Mouse (Mus musculus) hindbrain, embryonic 10.5 days (tissue): ENCODE results near the gene Utrn. TPM values are rescaled to one million over a fixed set of nuclear protein-coding genes. Genes with fewer than 3 reads are reported as not detected.

Experiments
- DNase-seq: peaks from one replicate; pipeline ENCODE4 v3.0.0-alpha.2; 2017; ENCODE audit warnings: low spot score
- H3K27ac ChIP-seq: fragments of 300-500 bp; sonication (generic); 2 replicates; pipeline ENCODE4 v1.5.1; 2016; ENCODE audit warnings: mild to moderate bottlenecking, moderate library complexity
- H3K27me3 ChIP-seq: fragments of 300-500 bp; sonication (generic); 2 replicates; pipeline ENCODE4 v1.6.1; 2016; ENCODE audit warnings: mild to moderate bottlenecking; ENCODE audit not compliant: poor library complexity, insufficient read depth, severe bottlenecking
- H3K36me3 ChIP-seq: fragments of 300-500 bp; sonication (generic); 2 replicates; pipeline ENCODE4 v1.6.1; 2016; ENCODE audit warnings: mild to moderate bottlenecking, moderate library complexity
- H3K4me1 ChIP-seq: fragments of 300-500 bp; sonication (generic); replicated peaks from 2 replicates; pipeline ENCODE4 v1.6.1; 2016; ENCODE audit warnings: mild to moderate bottlenecking
- H3K4me3 ChIP-seq: fragments of 300-500 bp; sonication (generic); 2 replicates; pipeline ENCODE4 v1.5.1; 2016; ENCODE audit warnings: mild to moderate bottlenecking, moderate library complexity
- H3K9me3 ChIP-seq: fragments of 300-500 bp; sonication (generic); 2 replicates; pipeline ENCODE4 v1.6.1; 2016; ENCODE audit warnings: mild to moderate bottlenecking, moderate library complexity
- WGBS: fragments of 180-500 bp; shearing (Covaris S2); methylation state at CpG from one replicate; pipeline ENCODE4 v1.1.7; 2016; 5-methylcytosine and 5-hydroxymethylcytosine counted together
- polyA plus RNA-seq: library from polyadenylated mRNA; unstranded; fragments of >200 nt; fragmentation: Nextera tagmentation; extraction: Ambion mirVana; gene quantifications from 2 replicates; pipeline ENCODE4 v1.2.1, GENCODE M21; 2016

Utrn gene
- polyA plus RNA-seq, 1 experiment from 2014 or later: 38.7 TPM

- H3K27ac ChIP-seq: no peak overlapping the region
- H3K4me3 ChIP-seq: no peak overlapping the region
- no peaks in the 10 kb centered on the region for H3K27me3 ChIP-seq
- DNase-seq: no peak
- no peaks in the 10 kb centered on the region for H3K9me3 ChIP-seq
- WGBS: 79% methylated on average over 3 of the region's 3 CpGs
- peaks cover 17% of the 10 kb centered on the region for H3K4me1 ChIP-seq
- H3K36me3 ChIP-seq: no peaks in the 10 kb centered on the region
Observed at GRCm38 (mm10) chr10:12488518-12488917, 380.6 kb downstream of the Utrn start.

GRCm38 (mm10) chr10:12488117-12488516, 381.0 kb downstream of the Utrn start:
- Histone ChIP-seq H3K36me3 (no peaks in the 10 kb centered on the region), H3K27ac (no peak overlapping the region), H3K9me3 (no peaks in the 10 kb centered on the region), H3K4me3 (no peak overlapping the region), H3K27me3 (no peaks in the 10 kb centered on the region), H3K4me1 (peaks cover 17% of the 10 kb centered on the region)
- no peak for DNase-seq
- WGBS: 89% methylated on average over 5 of the region's 5 CpGs

DNA sequence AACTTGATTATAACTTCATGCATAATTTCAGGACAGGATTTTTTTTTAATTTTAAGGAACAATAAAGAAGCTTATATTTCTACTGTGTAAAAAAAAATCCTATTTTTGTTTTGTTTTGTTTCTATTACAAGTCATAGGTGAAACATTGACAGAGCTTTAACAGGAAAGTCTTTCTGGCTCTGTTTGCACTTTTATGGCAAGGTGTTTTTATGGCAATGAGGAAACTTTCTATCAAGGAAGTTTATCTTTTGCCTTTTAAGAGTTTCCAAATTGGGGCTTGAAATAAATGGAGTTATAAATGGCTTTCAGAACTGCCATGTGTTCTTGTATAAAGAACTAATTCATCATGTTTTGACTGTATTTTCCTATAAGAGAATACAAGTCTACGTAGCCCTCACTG, 385.7 kb downstream of the Utrn start:
- no peaks in the 10 kb centered on the region for H3K27me3 ChIP-seq
- H3K4me3 ChIP-seq: no peak overlapping the region
- no peak for DNase-seq
- H3K27ac ChIP-seq: no peak overlapping the region
- no peaks in the 10 kb centered on the region for H3K4me1 ChIP-seq
- H3K9me3 ChIP-seq: no peaks in the 10 kb centered on the region
- H3K36me3 ChIP-seq: no peaks in the 10 kb centered on the region
- 84% methylated on average over 1 of the region's 1 CpGs for WGBS

- no peak for DNase-seq
- WGBS: 94% methylated on average over 3 of the region's 3 CpGs
Observed at GRCm38 (mm10) chr10:12482975-12483374, 386.2 kb downstream of the Utrn start.

GRCm38 (mm10) chr10:12474850-12475621, 394.1 kb downstream of the Utrn start:
- DNase-seq: no peak
- Histone ChIP-seq H3K27me3 (no peaks in the 10 kb centered on the region), H3K27ac (no peak overlapping the region), H3K9me3 (no peaks in the 10 kb centered on the region), H3K36me3 (no peaks in the 10 kb centered on the region), H3K4me3 (no peak overlapping the region), H3K4me1 (no peaks in the 10 kb centered on the region)
- 80% methylated on average over 14 of the region's 14 CpGs for WGBS

More at GRCm38 (mm10) chr10:12482975-12483374, 386.2 kb downstream of the Utrn start:
- Histone ChIP-seq H3K4me3 (no peak overlapping the region), H3K4me1 (no peaks in the 10 kb centered on the region), H3K27me3 (no peaks in the 10 kb centered on the region), H3K36me3 (no peaks in the 10 kb centered on the region), H3K27ac (no peak overlapping the region), H3K9me3 (no peaks in the 10 kb centered on the region)

DNA sequence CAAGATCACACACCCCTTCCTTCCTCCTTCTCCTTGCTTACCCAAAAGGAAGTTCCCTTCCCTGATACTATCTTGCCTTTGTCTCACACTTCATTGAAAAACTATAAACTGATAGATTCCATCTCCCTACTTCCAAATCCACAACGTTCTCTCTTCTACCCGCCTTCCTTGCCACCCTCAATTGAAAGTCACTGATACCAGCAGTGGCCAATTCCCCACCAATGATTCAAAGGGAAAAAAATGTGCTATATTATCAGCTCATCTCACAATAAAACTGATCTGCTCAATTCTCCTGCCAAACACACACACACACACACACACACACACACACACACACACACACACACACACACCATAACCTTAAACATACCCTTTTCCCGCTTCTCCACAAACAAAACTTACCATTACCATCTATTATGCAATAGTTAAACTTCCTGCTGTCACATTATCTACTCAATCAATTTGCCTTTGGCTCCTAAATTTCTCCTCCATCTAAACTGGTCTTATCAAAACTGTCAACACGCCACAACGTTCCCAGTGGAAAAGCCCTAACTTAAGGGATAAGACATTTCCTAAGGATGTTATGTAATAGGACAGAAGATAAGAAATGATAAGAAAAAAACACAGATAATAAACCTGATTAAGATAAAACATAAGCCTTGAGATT, 399.6 kb downstream of the Utrn start:
- H3K9me3 ChIP-seq: no peaks in the 10 kb centered on the region
- no peak overlapping the region for H3K27ac ChIP-seq
- no peaks in the 10 kb centered on the region for H3K4me1 ChIP-seq
- no peak for DNase-seq
- H3K27me3 ChIP-seq: no peaks in the 10 kb centered on the region
- no peaks in the 10 kb centered on the region for H3K36me3 ChIP-seq
- no peak overlapping the region for H3K4me3 ChIP-seq
- 76% methylated on average over 5 of the region's 5 CpGs for WGBS

DNA sequence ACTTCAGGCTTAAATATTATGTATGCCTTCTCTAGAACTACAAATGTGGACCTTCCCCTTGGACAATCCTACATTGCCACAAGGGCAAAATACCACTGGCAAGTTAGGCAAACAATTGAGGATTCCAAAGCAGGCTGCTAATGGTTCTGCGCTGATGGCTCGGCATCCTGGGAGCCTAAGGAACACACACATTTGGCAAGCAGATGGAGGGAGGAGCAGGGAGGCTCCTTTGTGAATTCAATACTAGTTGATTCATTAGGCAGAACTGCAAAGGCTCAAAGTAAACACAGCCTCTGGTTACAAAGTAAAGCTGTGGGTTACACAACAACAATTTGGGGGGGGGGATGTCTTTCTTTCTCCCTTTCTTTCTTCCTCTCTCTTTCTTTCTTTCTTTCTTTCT, 401.6 kb downstream of the Utrn start:
- WGBS: 55% methylated on average over 2 of the region's 2 CpGs
- Histone ChIP-seq H3K4me3 (no peak overlapping the region), H3K36me3 (peaks cover 4% of the 10 kb centered on the region; the same call in 1 of the 2 replicates), H3K4me1 (no peaks in the 10 kb centered on the region), H3K9me3 (no peaks in the 10 kb centered on the region), H3K27me3 (no peaks in the 10 kb centered on the region), H3K27ac (no peak overlapping the region)
- no peak for DNase-seq

GRCm38 (mm10) chr10:12460945-12461344, 408.2 kb downstream of the Utrn start:
- Histone ChIP-seq H3K4me3 (no peak overlapping the region), H3K9me3 (no peaks in the 10 kb centered on the region), H3K4me1 (no peaks in the 10 kb centered on the region), H3K36me3 (peaks cover 9% of the 10 kb centered on the region; the same call in 1 of the 2 replicates), H3K27me3 (no peaks in the 10 kb centered on the region), H3K27ac (no peak overlapping the region)
- DNase-seq: no peak

GRCm38 (mm10) chr10:12456867-12457266, 412.3 kb downstream of the Utrn start:
- Histone ChIP-seq H3K4me1 (no peaks in the 10 kb centered on the region), H3K36me3 (0 out of 2 replicates have a peak, but pooled peaks cover 5% of the 10 kb centered on the region), H3K27me3 (no peaks in the 10 kb centered on the region), H3K27ac (no peak overlapping the region), H3K9me3 (no peaks in the 10 kb centered on the region), H3K4me3 (no peak overlapping the region)
- DNase-seq: no peak
- 92% methylated on average over 1 of the region's 1 CpGs for WGBS

GRCm38 (mm10) chr10:12452641-12453040, 416.5 kb downstream of the Utrn start:
- Histone ChIP-seq H3K4me1 (no peaks in the 10 kb centered on the region), H3K9me3 (no peaks in the 10 kb centered on the region), H3K27me3 (no peaks in the 10 kb centered on the region), H3K27ac (no peak overlapping the region), H3K4me3 (no peak overlapping the region), H3K36me3 (0 out of 2 replicates have a peak, but pooled peaks cover 4% of the 10 kb centered on the region)
- DNase-seq: no peak
- WGBS: 91% methylated on average over 2 of the region's 2 CpGs

DNA sequence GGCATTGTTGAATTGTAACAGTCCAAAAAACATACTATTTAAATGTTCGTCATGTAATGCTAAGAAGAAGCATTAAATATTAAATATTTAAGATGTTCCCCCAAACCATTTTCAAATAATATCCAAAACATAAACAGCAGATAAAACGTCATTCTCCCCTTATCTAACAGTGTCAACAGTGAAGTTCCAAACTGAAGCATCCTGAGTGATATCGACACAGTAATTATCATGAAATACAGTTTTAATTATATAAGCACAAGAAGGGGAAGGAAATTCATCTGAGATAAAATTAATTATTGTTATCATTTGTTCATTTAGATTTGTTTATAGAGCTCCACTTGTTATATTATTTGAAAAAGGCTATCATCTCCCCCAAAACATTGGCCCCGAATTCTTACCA, 425.0 kb downstream of the Utrn start:
- Histone ChIP-seq H3K4me3 (no peak overlapping the region), H3K36me3 (peaks cover 19% of the 10 kb centered on the region), H3K9me3 (no peaks in the 10 kb centered on the region), H3K27me3 (no peaks in the 10 kb centered on the region), H3K4me1 (no peaks in the 10 kb centered on the region), H3K27ac (no peak overlapping the region)
- WGBS: 93% methylated on average over 4 of the region's 4 CpGs
- no peak for DNase-seq

DNA sequence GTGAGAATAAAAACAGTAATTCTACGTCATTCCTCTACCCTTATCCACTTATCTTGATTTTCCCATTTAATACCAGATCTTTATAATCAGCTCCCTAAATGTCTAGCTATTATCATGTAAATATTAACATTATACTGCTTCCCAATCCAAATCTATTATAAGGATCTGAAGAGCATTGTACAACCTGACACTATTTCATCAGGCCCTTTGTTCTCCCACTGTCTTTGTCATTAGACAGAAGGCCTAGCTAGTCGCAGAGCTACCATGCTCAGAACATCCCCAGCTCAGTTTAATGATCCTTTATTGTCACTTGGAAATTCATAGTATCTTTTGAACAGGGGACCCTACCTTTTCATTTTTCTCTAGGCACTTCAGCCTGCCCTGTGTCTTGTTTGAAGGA, 436.0 kb downstream of the Utrn start:
- H3K4me1 ChIP-seq: no peaks in the 10 kb centered on the region
- no peak for DNase-seq
- no peaks in the 10 kb centered on the region for H3K36me3 ChIP-seq
- no peak overlapping the region for H3K4me3 ChIP-seq
- H3K9me3 ChIP-seq: no peaks in the 10 kb centered on the region
- WGBS: 73% methylated on average over 2 of the region's 2 CpGs
- no peaks in the 10 kb centered on the region for H3K27me3 ChIP-seq
- H3K27ac ChIP-seq: no peak overlapping the region

DNA sequence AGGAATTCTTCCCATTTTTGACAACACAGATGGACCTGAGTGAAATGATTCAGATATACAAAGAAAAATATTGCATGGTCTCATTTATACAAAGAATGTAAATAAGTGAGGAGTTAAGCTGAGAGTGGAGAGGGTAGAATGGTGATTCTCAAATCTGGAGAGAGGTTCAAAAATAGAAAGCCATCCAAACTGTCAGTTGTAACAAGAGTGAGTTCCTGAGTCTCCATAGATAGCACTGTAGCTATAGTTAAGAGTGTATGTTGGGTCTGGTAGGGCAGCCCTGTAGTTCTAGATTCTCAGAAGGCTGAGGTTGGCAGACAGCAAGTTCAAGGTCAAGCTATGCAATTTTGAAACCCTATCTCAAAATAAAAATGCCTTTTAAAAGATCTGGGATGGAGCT, 438.8 kb downstream of the Utrn start:
- H3K36me3 ChIP-seq: no peaks in the 10 kb centered on the region

More for the DNA sequence above, 438.8 kb downstream of the Utrn start:
- no peak for DNase-seq
- Histone ChIP-seq H3K4me1 (no peaks in the 10 kb centered on the region), H3K9me3 (no peaks in the 10 kb centered on the region), H3K4me3 (no peak overlapping the region), H3K27ac (no peak overlapping the region), H3K27me3 (no peaks in the 10 kb centered on the region)
